Mouse (Mus musculus): ENCODE data around the gene Ankub1.

DNA sequence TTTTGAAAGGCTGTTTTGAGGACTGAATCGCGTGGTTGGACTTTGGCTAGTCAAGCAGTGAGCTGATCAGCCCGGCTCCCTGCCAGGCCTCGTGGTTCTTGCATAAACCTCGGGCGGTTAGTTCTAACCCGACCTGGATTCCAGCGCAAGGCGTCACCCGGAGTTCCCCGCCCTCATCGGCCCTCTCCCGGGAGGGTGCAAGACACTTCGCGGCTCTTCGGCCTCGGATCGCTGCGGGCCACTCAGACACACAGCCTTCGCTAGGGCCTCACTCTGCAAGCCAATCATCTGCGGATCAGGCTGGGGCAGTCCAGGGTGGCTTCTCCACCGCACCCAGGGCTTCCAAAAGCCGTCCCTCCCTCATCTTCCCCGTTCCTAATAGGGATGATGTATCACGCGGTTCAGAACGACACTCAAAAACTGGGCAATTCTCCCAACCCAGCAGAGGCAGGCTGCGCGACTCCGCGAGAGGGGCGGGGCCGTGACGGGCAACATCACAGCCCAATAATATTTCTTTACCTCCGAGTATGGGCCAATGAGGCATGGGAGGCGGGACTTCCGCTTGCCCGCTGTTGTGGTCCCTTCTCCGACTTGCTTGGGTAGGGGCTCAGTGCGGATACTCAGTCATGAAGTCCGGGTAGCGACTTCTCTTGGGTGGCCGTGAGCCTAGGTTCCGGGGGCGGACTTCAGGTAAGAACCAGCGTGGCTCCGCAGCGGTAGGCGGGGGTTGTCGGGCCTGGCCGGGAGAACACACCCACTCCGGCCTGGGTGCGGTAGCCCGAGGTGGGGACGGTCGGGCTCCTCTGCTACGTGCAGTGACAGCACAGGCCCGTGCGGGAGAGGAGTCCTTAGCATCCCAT lies 43.1 kb upstream of the Ankub1 start, which contains the start of gene Rnf13:
- peak; percentile 8; the same call in 1 of the 2 replicates for TF ChIP-seq CTCF (IDR thresholded peaks at IDR 0.05; ENCODE audit: control insufficient read depth, insufficient read depth, low read length)
- TF ChIP-seq POLR2A (IDR thresholded peaks at IDR 0.05; ENCODE audit: borderline replicate concordance, control insufficient read depth, low read depth, low read length), result peak; percentile 23; the same call in 1 of the 2 replicates
